Comparison of ENCODE assay signal across 15 mouse cellular contexts in genomic region chr10:80876594-80876993, GRCm38 (mm10). TPM values are rescaled to one million over a fixed set of nuclear protein-coding genes. Genes with fewer than 3 reads are reported as not detected.
DNase-seq lines count a peak whose midpoint lies in the region; ATAC-seq and TF ChIP-seq lines count a peak whose summit lies in the region.
"Had no signal": no experiment of that assay in that cellular context is flagged by ENCODE, and none has a peak within 500 bp of the region (broad histone marks: within the 10 kb centered on the region; RNA-seq: fewer than 3 reads in every experiment).

No protein-coding gene starts in this region.

- no peaks in the 10 kb centered on the region for H3K36me3 ChIP-seq in forebrain, embryonic 13.5 days (ENCODE audit: poor library complexity, severe bottlenecking)
- H3K36me3 ChIP-seq in forebrain, embryonic 15.5 days = no peaks in the 10 kb centered on the region
- no peaks in the 10 kb centered on the region for H3K36me3 ChIP-seq in hindbrain, embryonic 13.5 days
- H3K36me3 ChIP-seq in hindbrain, postnatal 0 days (ENCODE audit: insufficient read depth, low read length) = no peaks in the 10 kb centered on the region
- no peaks in the 10 kb centered on the region for H3K36me3 ChIP-seq in ES-E14 (ENCODE audit: control insufficient read depth, insufficient read depth, low read length, poor library complexity, severe bottlenecking)
- no peaks in the 10 kb centered on the region for H3K36me3 ChIP-seq in limb, embryonic 10.5 days
- H3K36me3 ChIP-seq: embryonic facial prominence, embryonic 15.5 days; forebrain, embryonic 12.5 days; lung, embryonic 15.5 days; neural tube, embryonic 12.5 days had no signal

- DNase-seq in hindbrain, postnatal 0 days (ENCODE audit: low spot score) = no peak
- peak; percentile 36 for DNase-seq in ES-E14 (ENCODE audit: low read depth, low spot score)
- DNase-seq in limb, embryonic 10.5 days (ENCODE audit: low spot score) = no peak
- DNase-seq in thymus, postnatal 14 days = no peak

- H3K9ac ChIP-seq in forebrain, embryonic 13.5 days = 0 out of 2 replicates have a peak overlapping the region, but pooled peaks have one; percentile 24
- no peak overlapping the region for H3K9ac ChIP-seq in forebrain, embryonic 15.5 days (replicated peaks)
- 0 out of 2 replicates have a peak overlapping the region, but pooled peaks have one; percentile 19 for H3K9ac ChIP-seq in hindbrain, embryonic 13.5 days
- no peak overlapping the region for H3K9ac ChIP-seq in hindbrain, postnatal 0 days (replicated peaks; ENCODE audit: low read length)
- no peak overlapping the region for H3K9ac ChIP-seq in ES-E14 (ENCODE audit: insufficient read depth, low read depth, low read length, poor library complexity, severe bottlenecking)
- H3K9ac ChIP-seq: embryonic facial prominence, embryonic 15.5 days; forebrain, embryonic 12.5 days; lung, embryonic 15.5 days; neural tube, embryonic 12.5 days had no signal

- TF ChIP-seq CTCF in hindbrain, postnatal 0 days (IDR thresholded peaks at IDR 0.05; ENCODE audit: low read depth) = no peak

- 29% methylated on average over 3 of the region's 3 CpGs for WGBS in forebrain, embryonic 13.5 days
- 27% methylated on average over 3 of the region's 3 CpGs for WGBS in forebrain, embryonic 15.5 days
- 28% methylated on average over 3 of the region's 3 CpGs for WGBS in hindbrain, embryonic 13.5 days
- 25% methylated on average over 3 of the region's 3 CpGs for WGBS in hindbrain, postnatal 0 days
- 27% methylated on average over 3 of the region's 3 CpGs for WGBS in limb, embryonic 10.5 days

- in situ Hi-C loops in ES-E14 (cut with MboI; ENCODE audit: low sequenced_read_pairs in 2 of 2, unreplicated experiment in 2 of 2) = no loop called here

- H3K4me3 ChIP-seq in forebrain, embryonic 13.5 days = no peak overlapping the region
- no peak overlapping the region for H3K4me3 ChIP-seq in forebrain, embryonic 15.5 days
- H3K4me3 ChIP-seq in hindbrain, embryonic 13.5 days = no peak overlapping the region
- H3K4me3 ChIP-seq in hindbrain, postnatal 0 days (ENCODE audit: low read length) = no peak overlapping the region
- no peak overlapping the region for H3K4me3 ChIP-seq in ES-E14 (ENCODE audit: insufficient read depth in 1 of 2, low read depth in 1 of 2, low read length in 2 of 2, poor library complexity in 1 of 2, severe bottlenecking in 1 of 2)
- H3K4me3 ChIP-seq in limb, embryonic 10.5 days = no peak overlapping the region
- H3K4me3 ChIP-seq: embryonic facial prominence, embryonic 15.5 days; forebrain, embryonic 12.5 days; lung, embryonic 15.5 days; neural tube, embryonic 12.5 days had no signal

- H3K4me1 ChIP-seq in forebrain, embryonic 13.5 days = no peaks in the 10 kb centered on the region
- H3K4me1 ChIP-seq in forebrain, embryonic 15.5 days = no peaks in the 10 kb centered on the region
- peaks cover 4% of the 10 kb centered on the region; the same call in 1 of the 2 replicates for H3K4me1 ChIP-seq in hindbrain, embryonic 13.5 days (replicated peaks)
- no peaks in the 10 kb centered on the region for H3K4me1 ChIP-seq in hindbrain, postnatal 0 days (ENCODE audit: insufficient read depth, low read length)
- peaks cover 0 to 5% of the 10 kb centered on the region in 2 experiments; a peak in 2 of 4 replicates for H3K4me1 ChIP-seq in ES-E14 (ENCODE audit: control insufficient read depth in 2 of 2, insufficient read depth in 2 of 2, low read length in 2 of 2, poor library complexity in 1 of 2)
- peaks cover 9% of the 10 kb centered on the region for H3K4me1 ChIP-seq in limb, embryonic 10.5 days
- H3K4me1 ChIP-seq: lung, embryonic 15.5 days; neural tube, embryonic 12.5 days had no signal

- no peak for ATAC-seq in forebrain, embryonic 13.5 days
- no peak for ATAC-seq in forebrain, embryonic 15.5 days (replicated peaks)
- ATAC-seq in hindbrain, embryonic 13.5 days (ENCODE audit: low FRiP score) = no peak
- no peak for ATAC-seq in hindbrain, postnatal 0 days
- no peak for ATAC-seq in granulocyte monocyte progenitor cell, adult 5-6 weeks (replicated peaks; ENCODE audit: poor library complexity, severe bottlenecking)

- no peak overlapping the region for H3K27ac ChIP-seq in forebrain, embryonic 13.5 days
- H3K27ac ChIP-seq in forebrain, embryonic 15.5 days (replicated peaks) = no peak overlapping the region
- H3K27ac ChIP-seq in hindbrain, embryonic 13.5 days = no peak overlapping the region
- no peak overlapping the region for H3K27ac ChIP-seq in hindbrain, postnatal 0 days
- H3K27ac ChIP-seq in ES-E14 (ENCODE audit: insufficient read depth, low read depth, low read length, poor library complexity, severe bottlenecking) = no peak overlapping the region
- peak overlapping the region; percentile 25; the same call in 1 of the 2 replicates for H3K27ac ChIP-seq in limb, embryonic 10.5 days
- H3K27ac ChIP-seq: embryonic facial prominence, embryonic 15.5 days; forebrain, embryonic 12.5 days; lung, embryonic 15.5 days; neural tube, embryonic 12.5 days had no signal

- H3K4me2 ChIP-seq in forebrain, embryonic 13.5 days = no peak overlapping the region
- H3K4me2 ChIP-seq in forebrain, embryonic 15.5 days (replicated peaks) = no peak overlapping the region
- H3K4me2 ChIP-seq in hindbrain, embryonic 13.5 days = no peak overlapping the region
- H3K4me2 ChIP-seq in hindbrain, postnatal 0 days (ENCODE audit: low read depth, low read length) = no peak overlapping the region
- H3K4me2 ChIP-seq: embryonic facial prominence, embryonic 15.5 days; forebrain, embryonic 12.5 days; lung, embryonic 15.5 days; neural tube, embryonic 12.5 days had no signal

- H3K9me3 ChIP-seq in forebrain, embryonic 13.5 days (replicated peaks) = no peaks in the 10 kb centered on the region
- H3K9me3 ChIP-seq in forebrain, embryonic 15.5 days = no peaks in the 10 kb centered on the region
- no peaks in the 10 kb centered on the region for H3K9me3 ChIP-seq in hindbrain, embryonic 13.5 days
- H3K9me3 ChIP-seq in hindbrain, postnatal 0 days (ENCODE audit: low read length) = no peaks in the 10 kb centered on the region
- no peaks in the 10 kb centered on the region for H3K9me3 ChIP-seq in ES-E14 (ENCODE audit: control insufficient read depth, insufficient read depth, low read depth, low read length)
- H3K9me3 ChIP-seq in limb, embryonic 10.5 days (replicated peaks) = no peaks in the 10 kb centered on the region
- H3K9me3 ChIP-seq: embryonic facial prominence, embryonic 15.5 days; lung, embryonic 15.5 days; neural tube, embryonic 12.5 days had no signal

- H3K27me3 ChIP-seq in forebrain, embryonic 13.5 days = peaks cover 8% of the 10 kb centered on the region; the same call in 1 of the 2 replicates
- no peaks in the 10 kb centered on the region for H3K27me3 ChIP-seq in forebrain, embryonic 15.5 days
- peaks cover 15% of the 10 kb centered on the region; the same call in 1 of the 2 replicates for H3K27me3 ChIP-seq in hindbrain, embryonic 13.5 days
- no peaks in the 10 kb centered on the region for H3K27me3 ChIP-seq in hindbrain, postnatal 0 days (ENCODE audit: insufficient read depth, low read length)
- 0 out of 2 replicates have a peak, but pooled peaks cover 4% of the 10 kb centered on the region for H3K27me3 ChIP-seq in limb, embryonic 10.5 days (ENCODE audit: low read depth, poor library complexity, severe bottlenecking)
- H3K27me3 ChIP-seq: embryonic facial prominence, embryonic 15.5 days; neural tube, embryonic 12.5 days had no signal

RNA-seq across cellular contexts. Expression of gene Tmprss9, which starts 4.9 kb away (rescaled TPM):
- 0.13 and 0.14 TPM in 2 replicates for polyA plus RNA-seq in forebrain, embryonic 13.5 days (2015; fragmentation: Nextera tagmentation; extraction: Ambion mirVana)
- 0.06 and 0.15 TPM in 2 replicates for polyA plus RNA-seq in forebrain, embryonic 15.5 days (2015; fragmentation: Nextera tagmentation; extraction: Ambion mirVana)
- polyA plus RNA-seq in hindbrain, embryonic 13.5 days (2015; fragmentation: Nextera tagmentation; extraction: Ambion mirVana) = 0.13 and 0.17 TPM in 2 replicates
- total RNA-seq in hindbrain, postnatal 0 days (2014; rRNA removed) = 0.04 and 0.10 TPM in 2 replicates
- 0.14 and 0.26 TPM in 2 replicates for polyA plus RNA-seq in hindbrain, postnatal 0 days (2015; fragmentation: Nextera tagmentation; extraction: Ambion mirVana)
- 0.26 TPM in 1 of 2 replicates, not detected in the other for total RNA-seq in ES-E14 (2012; rRNA removed)
- 0.04 TPM in 2 replicates for polyA plus RNA-seq in limb, embryonic 10.5 days (2016; fragmentation: Nextera tagmentation; extraction: Ambion mirVana)
- not detected in 2 replicates for total RNA-seq in granulocyte monocyte progenitor cell, adult 5-6 weeks (2014; fragmentation: Nextera tagmentation)
- not detected in 2 replicates for total RNA-seq in granulocyte monocyte progenitor cell, adult 5-6 weeks (2017)
- total RNA-seq: heart, adult 8-10 months; megakaryocyte progenitor cell, adult 5-6 weeks had no signal
- polyA plus RNA-seq: activated CD4-positive, CD25-positive, alpha-beta regulatory T cell, adult 4 months; lung, embryonic 15.5 days had no signal

RNA-seq across cellular contexts. Expression of gene Sppl2b, which starts 21.5 kb away (rescaled TPM):
- 40.1 and 45.3 TPM in 2 replicates for polyA plus RNA-seq in forebrain, embryonic 13.5 days (2015; fragmentation: Nextera tagmentation; extraction: Ambion mirVana)
- 58.7 and 61.0 TPM in 2 replicates for polyA plus RNA-seq in forebrain, embryonic 15.5 days (2015; fragmentation: Nextera tagmentation; extraction: Ambion mirVana)
- 63.6 and 68.8 TPM in 2 replicates for polyA plus RNA-seq in hindbrain, embryonic 13.5 days (2015; fragmentation: Nextera tagmentation; extraction: Ambion mirVana)
- total RNA-seq in hindbrain, postnatal 0 days (2014; rRNA removed) = 161 and 174 TPM in 2 replicates
- 76.0 and 76.2 TPM in 2 replicates for polyA plus RNA-seq in hindbrain, postnatal 0 days (2015; fragmentation: Nextera tagmentation; extraction: Ambion mirVana)
- 38.9 and 66.1 TPM in 2 replicates for total RNA-seq in ES-E14 (2012; rRNA removed)
- polyA plus RNA-seq in limb, embryonic 10.5 days (2016; fragmentation: Nextera tagmentation; extraction: Ambion mirVana) = 44.9 and 48.5 TPM in 2 replicates
- 15.2 and 20.9 TPM in 2 replicates for total RNA-seq in granulocyte monocyte progenitor cell, adult 5-6 weeks (2014; fragmentation: Nextera tagmentation)
- 12.2 and 14.1 TPM in 2 replicates for total RNA-seq in granulocyte monocyte progenitor cell, adult 5-6 weeks (2017)

RNA-seq across cellular contexts. Expression of gene Lsm7, which starts 21.6 kb away (rescaled TPM):
- polyA plus RNA-seq in forebrain, embryonic 13.5 days (2015; fragmentation: Nextera tagmentation; extraction: Ambion mirVana) = 291 and 325 TPM in 2 replicates
- polyA plus RNA-seq in forebrain, embryonic 15.5 days (2015; fragmentation: Nextera tagmentation; extraction: Ambion mirVana) = 268 and 279 TPM in 2 replicates
- 210 and 237 TPM in 2 replicates for polyA plus RNA-seq in hindbrain, embryonic 13.5 days (2015; fragmentation: Nextera tagmentation; extraction: Ambion mirVana)
- 165 and 189 TPM in 2 replicates for total RNA-seq in hindbrain, postnatal 0 days (2014; rRNA removed)
- polyA plus RNA-seq in hindbrain, postnatal 0 days (2015; fragmentation: Nextera tagmentation; extraction: Ambion mirVana) = 279 and 295 TPM in 2 replicates
- 385 and 464 TPM in 2 replicates for total RNA-seq in ES-E14 (2012; rRNA removed)
- polyA plus RNA-seq in limb, embryonic 10.5 days (2016; fragmentation: Nextera tagmentation; extraction: Ambion mirVana) = 358 and 440 TPM in 2 replicates
- 207 and 210 TPM in 2 replicates for total RNA-seq in granulocyte monocyte progenitor cell, adult 5-6 weeks (2014; fragmentation: Nextera tagmentation)
- total RNA-seq in granulocyte monocyte progenitor cell, adult 5-6 weeks (2017) = 378 and 439 TPM in 2 replicates

RNA-seq across cellular contexts. Expression of gene Timm13, which starts 24.2 kb away (rescaled TPM):
- 356 and 364 TPM in 2 replicates for polyA plus RNA-seq in forebrain, embryonic 13.5 days (2015; fragmentation: Nextera tagmentation; extraction: Ambion mirVana)
- 326 and 357 TPM in 2 replicates for polyA plus RNA-seq in forebrain, embryonic 15.5 days (2015; fragmentation: Nextera tagmentation; extraction: Ambion mirVana)
- polyA plus RNA-seq in hindbrain, embryonic 13.5 days (2015; fragmentation: Nextera tagmentation; extraction: Ambion mirVana) = 333 and 336 TPM in 2 replicates
- 150 and 155 TPM in 2 replicates for total RNA-seq in hindbrain, postnatal 0 days (2014; rRNA removed)
- 366 and 369 TPM in 2 replicates for polyA plus RNA-seq in hindbrain, postnatal 0 days (2015; fragmentation: Nextera tagmentation; extraction: Ambion mirVana)
- 219 and 244 TPM in 2 replicates for total RNA-seq in ES-E14 (2012; rRNA removed)
- polyA plus RNA-seq in limb, embryonic 10.5 days (2016; fragmentation: Nextera tagmentation; extraction: Ambion mirVana) = 342 and 401 TPM in 2 replicates
- total RNA-seq in granulocyte monocyte progenitor cell, adult 5-6 weeks (2014; fragmentation: Nextera tagmentation) = 145 and 158 TPM in 2 replicates
- 38.2 and 50.4 TPM in 2 replicates for total RNA-seq in granulocyte monocyte progenitor cell, adult 5-6 weeks (2017)

RNA-seq across cellular contexts. Expression of gene Lingo3, which starts 32.8 kb away (rescaled TPM):
- 1.7 and 2.0 TPM in 2 replicates for polyA plus RNA-seq in forebrain, embryonic 13.5 days (2015; fragmentation: Nextera tagmentation; extraction: Ambion mirVana)
- polyA plus RNA-seq in forebrain, embryonic 15.5 days (2015; fragmentation: Nextera tagmentation; extraction: Ambion mirVana) = 4.4 and 5.5 TPM in 2 replicates
- polyA plus RNA-seq in hindbrain, embryonic 13.5 days (2015; fragmentation: Nextera tagmentation; extraction: Ambion mirVana) = 3.4 and 3.5 TPM in 2 replicates
- 66.9 and 70.3 TPM in 2 replicates for total RNA-seq in hindbrain, postnatal 0 days (2014; rRNA removed)
- polyA plus RNA-seq in hindbrain, postnatal 0 days (2015; fragmentation: Nextera tagmentation; extraction: Ambion mirVana) = 26.6 and 28.0 TPM in 2 replicates
- 2.4 and 6.9 TPM in 2 replicates for total RNA-seq in ES-E14 (2012; rRNA removed)
- polyA plus RNA-seq in limb, embryonic 10.5 days (2016; fragmentation: Nextera tagmentation; extraction: Ambion mirVana) = 0.44 and 0.60 TPM in 2 replicates
- 0.21 TPM in 1 of 2 replicates, not detected in the other for total RNA-seq in granulocyte monocyte progenitor cell, adult 5-6 weeks (2014; fragmentation: Nextera tagmentation)
- total RNA-seq in granulocyte monocyte progenitor cell, adult 5-6 weeks (2017) = 0.15 TPM in 1 of 2 replicates, not detected in the other
- total RNA-seq: megakaryocyte progenitor cell, adult 5-6 weeks had no signal
- polyA plus RNA-seq: activated CD4-positive, CD25-positive, alpha-beta regulatory T cell, adult 4 months had no signal

Comparison
In these comparisons a context has a peak if more than half of its experiments do, and no peak if none do; other contexts are left out.
1. H3K9ac ChIP-seq: peak in forebrain, embryonic 13.5 days (single experiment) and hindbrain, embryonic 13.5 days (single experiment); none in forebrain, embryonic 15.5 days (single experiment), hindbrain, postnatal 0 days (single experiment) and ES-E14 (single experiment).